Mouse (Mus musculus): ENCODE measurements around the gene Abcb9.

Gene Abcb9

DNA sequence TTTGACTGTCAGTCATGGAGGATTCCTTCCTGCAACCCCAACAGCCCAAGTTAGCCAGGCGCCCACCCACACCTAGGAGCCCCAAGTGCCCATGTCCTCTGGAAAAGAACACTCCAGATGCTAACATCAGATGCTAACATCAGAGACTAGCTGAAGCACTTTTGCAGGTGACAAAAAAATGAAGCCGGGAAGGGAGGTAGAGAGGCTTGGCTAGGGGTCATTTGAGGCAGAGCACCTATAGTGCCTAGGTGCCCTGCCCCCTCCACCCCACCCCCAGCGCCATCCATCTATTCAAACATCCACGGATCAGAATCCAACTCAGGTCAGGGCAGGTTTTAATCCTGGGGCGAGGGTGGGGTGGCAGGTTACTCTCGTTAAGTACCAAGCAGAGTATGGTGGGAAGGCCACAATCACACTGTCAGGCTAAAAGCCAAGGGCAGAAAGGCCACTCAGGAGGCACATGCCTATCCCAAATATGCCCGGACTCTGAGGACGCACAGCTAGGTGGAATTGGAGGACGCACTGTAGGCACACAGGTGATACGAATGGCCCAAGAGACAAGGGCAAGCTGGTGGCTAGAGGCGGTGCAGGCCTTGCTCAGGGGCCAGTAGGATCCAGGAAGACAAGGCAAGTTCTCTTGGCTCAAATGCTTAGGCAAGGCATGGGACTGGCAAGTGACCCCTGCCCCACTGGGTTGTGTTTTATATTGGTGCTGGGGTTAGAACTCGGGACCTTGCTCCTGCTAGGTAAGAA lies 1.6 kb downstream of the Abcb9 start:
- no peak for DNase-seq (ENCODE audit: low spot score)

DNA sequence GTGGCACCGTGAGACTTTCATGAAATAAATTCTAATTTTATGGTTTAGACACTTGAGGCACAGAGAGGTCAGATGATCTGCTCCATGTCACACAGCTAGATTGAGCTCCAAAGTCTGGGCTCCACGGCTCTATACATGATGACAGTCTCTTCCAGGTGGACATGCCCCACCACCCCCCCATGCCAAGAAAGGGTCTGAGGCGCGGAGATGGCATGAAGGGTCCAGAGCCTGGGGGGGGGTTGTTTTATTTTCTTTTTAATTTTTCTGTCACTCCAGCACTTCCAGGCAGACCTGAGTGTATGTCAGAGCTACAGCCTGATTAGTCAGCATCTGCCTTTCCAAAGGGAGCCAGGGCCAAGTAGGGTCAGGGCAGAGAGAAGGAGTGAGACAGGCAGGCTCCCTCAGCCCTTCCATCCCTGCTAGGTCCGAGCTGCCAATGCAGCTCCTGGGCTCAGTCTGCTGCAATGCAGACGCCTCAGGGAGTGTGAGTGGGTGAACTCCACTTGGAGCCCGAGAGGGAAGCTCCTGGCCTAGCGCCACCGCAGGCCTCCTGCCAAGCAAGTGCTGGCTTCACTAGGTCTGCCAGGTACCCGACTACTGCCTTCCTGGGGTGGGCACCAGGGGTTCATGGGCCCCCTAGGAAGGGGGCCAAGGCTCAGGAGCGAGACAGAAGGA lies 2.3 kb downstream of the Abcb9 start:
- DNase-seq (ENCODE audit: low spot score): no peak

DNA sequence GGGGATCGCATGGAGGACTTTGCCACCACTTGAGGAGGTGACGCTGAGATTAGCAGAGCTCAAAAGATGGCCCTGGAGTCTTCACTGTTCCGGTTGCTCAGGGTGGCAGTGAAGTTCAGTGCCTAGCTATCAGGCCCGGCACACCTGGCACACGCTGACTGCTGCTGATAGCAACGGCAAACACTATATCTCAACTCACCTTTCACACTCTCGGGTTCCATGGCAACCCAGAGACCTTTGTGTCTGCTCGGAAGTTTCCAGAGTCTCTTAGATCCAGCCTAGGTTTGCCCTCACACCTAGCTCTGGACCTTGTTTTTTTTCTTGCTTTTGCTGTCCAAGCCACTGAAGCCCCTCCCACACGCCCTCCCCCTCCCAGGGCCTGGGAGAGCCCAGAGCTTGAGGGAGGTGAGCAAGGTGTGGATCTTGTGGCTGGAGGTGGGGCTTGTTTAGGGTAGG lies 3.6 kb downstream of the Abcb9 start:
- no peak for DNase-seq (ENCODE audit: low spot score)

DNA sequence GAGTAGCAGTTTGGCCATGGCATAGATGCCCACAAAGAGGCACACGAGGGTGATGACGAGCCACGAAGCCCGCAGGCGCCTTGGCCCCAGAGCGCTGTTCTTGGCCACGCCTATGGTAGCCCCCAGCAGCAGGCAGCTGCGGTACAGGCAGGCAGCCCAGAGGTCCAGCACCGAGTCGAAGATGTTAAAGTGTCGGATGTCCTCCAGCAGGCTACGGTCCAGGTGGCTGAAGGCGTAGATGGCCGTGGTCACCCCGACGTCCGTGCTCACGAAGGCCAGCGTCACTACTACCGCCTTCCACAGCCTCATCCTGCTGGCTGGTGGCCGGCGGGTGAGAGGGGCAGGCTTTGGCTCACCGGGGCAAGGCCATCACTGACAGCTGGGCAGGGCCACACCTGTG lies 5.7 kb downstream of the Abcb9 start:
- DNase-seq (ENCODE audit: low spot score): no peak

DNA sequence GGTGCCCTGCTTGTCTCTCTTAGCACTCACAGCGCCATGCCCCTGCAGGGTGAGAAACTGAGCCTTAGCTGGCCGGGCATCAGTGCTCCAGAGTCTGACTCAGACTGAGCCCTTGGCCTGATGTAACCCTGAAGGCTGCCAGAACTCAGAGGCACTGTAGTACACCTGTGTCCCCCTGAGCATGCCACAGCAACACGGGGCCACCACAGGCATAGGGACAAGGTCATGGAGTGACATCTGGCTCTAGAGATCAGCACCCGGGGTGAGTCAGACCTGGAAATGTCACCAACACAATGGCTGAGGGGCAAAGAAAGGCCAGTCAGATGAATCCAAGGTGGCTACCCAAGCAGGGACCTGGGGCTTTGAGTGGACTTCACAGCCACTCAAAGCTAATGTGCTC lies 8.7 kb downstream of the Abcb9 start:
- DNase-seq (ENCODE audit: low spot score): no peak

DNA sequence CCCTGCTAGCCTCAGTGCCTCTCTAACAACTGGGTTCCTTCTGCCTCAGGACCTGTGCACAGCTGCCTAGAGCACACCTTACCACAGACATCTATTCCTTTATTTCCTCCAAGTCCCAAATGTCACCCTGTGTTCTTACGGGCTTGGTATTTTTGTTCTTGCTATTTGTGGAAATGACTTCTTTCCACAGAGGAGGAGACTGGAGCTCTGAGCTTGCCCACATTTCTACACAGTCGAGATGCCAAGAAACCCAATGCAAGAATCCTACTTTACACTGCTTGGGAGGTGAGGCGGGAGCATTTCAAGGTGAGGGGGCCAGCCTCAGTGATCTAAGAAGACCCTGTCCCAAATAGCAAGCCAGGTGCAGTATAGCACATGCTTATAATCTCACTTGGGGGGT lies 10.1 kb downstream of the Abcb9 start:
- no peak for DNase-seq (ENCODE audit: low spot score)

DNA sequence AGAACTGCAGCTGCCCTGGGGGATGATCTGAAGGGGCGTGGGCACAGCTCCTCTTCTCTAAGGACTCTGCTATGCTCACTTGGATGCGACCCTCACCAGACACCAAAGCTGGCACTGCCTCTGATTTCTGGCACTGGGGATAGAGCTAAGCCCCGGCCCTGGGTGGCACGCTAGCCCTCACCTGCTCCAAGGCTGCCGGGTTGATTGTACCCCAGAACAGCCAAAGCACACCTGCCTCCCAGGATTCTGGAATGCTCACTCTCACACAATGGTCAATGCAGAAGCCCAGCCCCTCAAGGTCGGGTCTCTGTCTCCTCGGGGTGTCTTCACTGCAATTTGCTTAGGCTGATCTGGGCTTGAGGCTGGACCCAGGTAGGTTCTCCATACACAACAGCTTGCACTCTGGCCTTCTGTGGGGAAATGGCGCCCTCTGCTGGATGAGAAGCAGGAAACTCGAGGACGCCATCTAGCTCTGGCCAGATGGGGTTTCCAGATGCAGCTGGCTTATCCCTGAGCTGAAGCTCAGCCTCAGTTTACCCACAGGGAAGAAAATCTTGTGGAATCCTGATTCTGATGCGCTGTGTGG lies 10.9 kb downstream of the Abcb9 start:
- peak; percentile 63 for DNase-seq (ENCODE audit: low spot score)

DNA sequence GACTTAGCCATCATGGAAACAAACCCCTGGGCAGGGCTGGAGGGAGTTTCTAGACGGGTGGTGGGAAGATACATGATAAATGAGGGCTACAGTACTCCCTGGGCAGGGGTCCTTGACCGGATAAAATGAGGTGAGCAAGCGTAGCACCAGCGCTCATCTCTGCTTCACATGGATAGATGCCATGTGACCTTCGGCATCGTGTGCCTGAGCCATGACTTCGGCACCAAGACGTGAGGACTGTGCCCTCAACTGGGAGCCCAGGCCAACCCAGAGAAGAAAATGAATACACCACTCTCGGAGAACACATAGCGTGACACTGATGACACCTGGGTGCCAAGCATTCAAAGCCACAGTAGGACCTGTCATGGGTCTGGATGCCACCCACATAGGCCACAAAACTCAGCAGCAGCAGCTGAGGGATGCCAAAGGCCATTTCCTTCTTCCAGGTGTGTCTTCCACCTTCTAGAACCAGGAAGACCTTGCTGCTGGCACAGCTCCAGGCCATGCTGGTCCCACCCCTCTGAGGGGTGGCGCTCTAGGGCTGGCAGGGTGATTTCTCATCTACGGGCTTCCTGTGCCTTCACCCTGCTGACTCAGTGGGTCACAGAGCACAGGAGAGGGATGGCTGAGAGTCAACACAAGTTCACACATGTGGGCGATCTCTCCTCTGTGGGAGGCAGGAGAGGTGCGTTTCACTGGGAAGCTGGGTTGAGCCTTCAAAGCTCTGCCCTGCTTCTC lies 11.6 kb downstream of the Abcb9 start:
- DNase-seq (ENCODE audit: low spot score): no peak

DNA sequence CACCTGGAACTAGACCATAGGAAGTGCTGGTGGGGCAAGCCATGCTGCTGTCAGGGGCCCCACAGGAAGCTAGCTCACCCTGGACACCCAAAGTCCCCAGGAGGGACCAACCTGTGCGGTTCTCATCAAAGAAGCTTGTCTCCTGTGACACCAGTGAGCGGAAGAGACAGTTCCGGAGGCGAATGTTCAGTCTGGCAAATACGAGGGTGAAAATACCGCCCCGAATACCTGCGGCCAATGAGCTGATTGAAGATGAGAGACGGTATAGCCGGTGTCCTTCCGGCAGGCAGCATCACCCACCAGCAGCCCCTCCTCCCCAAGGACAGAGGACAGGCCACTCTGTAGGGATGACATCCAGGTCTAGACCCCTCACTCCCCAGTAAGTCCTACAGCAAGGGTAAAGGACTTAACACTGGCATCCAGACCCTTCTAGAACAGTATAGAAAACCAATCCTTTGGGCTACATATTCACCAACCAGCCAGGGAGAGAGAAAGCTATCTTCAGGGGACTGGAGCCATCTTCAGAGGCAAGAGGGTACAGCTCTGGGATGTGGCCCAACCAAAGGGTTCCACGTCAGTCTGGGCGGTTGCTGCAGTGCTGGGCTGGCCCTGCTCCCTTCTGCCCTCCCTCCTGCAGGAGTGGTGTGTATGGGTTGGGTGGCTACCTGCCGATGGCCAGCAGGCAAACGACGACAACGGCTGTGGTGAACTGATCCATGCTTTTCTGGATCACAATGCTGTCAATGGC lies 12.5 kb downstream of the Abcb9 start:
- DNase-seq (ENCODE audit: low spot score): no peak

DNA sequence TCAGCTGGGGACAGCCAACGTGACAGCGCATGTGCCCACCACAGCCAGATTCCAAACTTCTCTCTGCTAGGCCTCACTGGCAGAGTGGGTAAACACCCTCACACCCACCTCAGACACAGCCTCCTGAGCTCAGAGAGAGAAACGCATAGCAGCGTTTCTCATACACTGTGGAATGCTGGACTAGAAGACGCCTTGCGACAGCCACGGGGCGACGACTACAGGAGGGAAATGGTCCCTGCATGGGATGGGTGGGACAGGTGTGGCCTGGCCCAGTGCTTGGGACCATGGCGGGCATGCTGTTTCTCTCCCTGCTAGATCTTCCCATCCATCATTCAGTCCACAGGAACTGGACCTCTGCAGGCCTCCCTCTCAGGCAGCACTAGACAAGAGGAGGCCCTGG lies 13.2 kb downstream of the Abcb9 start:
- no peak for DNase-seq (ENCODE audit: low spot score)

DNA sequence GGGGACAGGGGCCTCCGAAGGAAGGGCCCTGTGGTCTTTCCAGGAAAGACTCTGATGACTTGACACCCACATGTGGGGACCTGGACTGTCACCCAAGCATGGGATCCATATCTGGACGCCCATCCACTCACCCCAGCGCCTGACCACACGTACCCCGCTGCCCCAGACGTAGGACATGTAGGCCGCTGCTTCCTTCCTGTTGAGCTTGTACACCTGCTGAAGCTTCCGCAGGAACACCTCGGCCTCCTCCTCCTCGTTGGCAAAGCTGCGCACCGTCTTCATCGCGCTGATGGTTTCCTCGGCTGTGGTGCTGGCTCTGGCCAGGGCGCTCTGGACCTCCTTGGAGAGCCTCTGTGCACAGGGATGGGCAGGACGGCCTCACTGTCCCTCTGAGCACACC lies 15.7 kb downstream of the Abcb9 start:
- DNase-seq (ENCODE audit: low spot score): no peak

DNA sequence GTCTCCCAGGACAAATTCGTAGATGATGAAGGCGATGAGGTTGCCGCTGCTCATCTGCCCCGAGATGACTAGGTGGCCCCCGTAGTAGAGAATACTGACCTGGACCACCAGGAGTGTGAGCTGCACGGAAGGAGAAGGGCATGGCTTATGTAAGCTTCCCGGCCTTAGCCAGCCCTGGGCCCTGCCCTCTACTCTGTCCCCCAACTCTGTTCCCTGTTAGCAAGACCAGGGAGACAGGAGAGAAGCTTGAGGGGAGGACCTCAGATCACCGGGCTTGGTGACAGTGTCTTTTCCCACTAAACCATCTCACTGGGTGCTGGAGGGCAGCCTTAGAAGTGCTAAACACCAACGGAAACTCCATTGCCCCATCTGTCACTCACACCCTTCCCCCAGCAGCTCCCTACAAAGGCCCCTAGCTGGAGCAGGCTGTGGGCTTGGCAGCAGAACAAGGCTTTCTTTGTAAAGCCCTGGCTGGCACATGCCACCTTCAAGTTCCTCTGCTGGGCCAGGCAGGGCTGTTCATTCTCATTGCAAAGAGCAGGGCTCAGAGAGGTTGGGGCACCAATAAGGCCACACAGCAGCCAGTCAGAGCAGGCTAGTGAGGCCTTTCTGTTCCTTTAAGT lies 16.7 kb downstream of the Abcb9 start:
- no peak for DNase-seq (ENCODE audit: low spot score)

DNA sequence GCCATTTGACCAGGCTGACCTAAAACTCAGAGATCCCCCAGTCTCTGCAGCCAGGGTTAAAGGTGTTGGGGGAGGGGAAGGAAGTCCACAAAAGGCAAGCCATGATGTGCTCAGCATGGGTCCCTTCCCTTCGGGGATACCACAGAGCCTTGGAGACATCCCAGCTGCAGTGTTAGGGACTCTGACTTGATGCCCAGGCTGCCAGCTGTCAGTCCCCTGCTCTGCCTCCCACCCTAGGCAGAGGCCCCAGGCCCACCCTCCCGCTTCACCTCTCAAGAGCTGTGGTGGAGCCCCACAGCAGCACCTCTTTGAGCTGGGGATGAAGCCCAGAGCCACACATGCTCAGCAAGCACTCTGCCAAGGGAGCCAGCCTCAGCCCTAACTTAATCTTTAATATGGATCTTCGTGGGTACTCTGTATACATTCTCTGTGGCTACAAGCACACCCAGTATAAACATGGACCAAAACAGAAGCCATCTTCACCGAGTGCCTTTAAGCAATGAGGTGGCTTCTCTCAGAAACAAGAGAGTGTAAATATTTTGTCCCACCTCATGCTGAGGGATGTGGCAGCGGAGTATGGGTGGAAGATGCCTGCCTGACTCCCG lies 17.6 kb downstream of the Abcb9 start:
- DNase-seq (ENCODE audit: low spot score): no peak

DNA sequence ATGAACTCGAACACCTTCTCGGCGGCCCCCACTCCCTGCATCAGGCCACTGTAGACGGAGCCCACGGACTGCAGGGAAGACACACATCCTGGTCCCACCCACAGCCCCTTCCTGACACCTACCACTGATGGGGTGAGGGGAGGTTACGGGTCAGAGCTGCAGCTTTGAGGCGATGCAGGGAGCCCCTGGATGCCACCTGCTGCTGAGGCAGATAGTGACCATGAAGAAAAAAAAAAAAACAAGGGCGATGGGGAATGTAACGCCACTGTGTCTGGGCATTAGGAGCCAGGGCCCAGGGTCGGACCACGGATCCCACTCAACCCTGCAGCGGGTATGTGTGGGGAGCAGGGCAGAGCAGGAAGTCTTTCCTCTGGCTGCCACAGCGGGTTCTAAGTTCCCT lies 18.4 kb downstream of the Abcb9 start:
- DNase-seq (ENCODE audit: low spot score): no peak

DNA sequence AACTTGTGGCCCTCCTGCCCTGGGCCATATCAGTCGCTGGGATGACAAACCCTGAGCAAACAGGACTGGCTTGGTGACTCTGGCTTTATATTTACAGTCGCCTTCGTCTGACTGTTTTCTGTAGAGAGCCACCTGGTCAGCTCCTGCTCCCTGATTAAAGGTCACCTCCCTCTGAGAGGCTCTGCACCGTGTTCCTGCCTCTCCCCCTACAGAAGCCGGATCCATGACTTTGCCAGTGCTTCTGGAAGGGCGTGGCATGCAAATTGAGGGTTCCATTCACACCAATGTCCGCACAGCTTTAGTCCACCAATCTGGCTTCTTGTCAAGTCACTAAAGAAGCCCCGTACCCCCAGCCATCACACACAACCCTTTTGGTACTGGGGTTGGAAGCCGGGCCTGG lies 19.0 kb downstream of the Abcb9 start:
- DNase-seq (ENCODE audit: low spot score): no peak

DNA sequence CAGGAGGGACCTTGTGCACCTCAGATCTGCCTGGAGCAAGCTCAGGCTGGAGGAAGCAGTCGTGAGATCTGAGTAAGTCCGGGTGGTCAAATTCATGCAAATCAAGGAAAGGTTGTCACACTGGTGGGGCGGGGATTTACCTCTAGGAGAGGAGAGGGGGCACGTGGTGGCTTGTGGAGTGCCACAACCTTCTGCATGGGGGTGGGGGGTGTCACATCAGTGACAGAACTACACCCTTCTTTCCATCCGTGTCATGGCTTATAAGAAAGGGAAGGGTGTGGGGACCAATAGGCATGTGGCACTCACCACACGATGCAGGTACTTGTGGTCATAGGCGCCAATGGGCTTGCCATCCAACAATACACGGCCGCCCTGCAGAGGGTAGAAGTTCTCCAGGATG lies 19.9 kb downstream of the Abcb9 start:
- DNase-seq (ENCODE audit: low spot score): no peak

DNA sequence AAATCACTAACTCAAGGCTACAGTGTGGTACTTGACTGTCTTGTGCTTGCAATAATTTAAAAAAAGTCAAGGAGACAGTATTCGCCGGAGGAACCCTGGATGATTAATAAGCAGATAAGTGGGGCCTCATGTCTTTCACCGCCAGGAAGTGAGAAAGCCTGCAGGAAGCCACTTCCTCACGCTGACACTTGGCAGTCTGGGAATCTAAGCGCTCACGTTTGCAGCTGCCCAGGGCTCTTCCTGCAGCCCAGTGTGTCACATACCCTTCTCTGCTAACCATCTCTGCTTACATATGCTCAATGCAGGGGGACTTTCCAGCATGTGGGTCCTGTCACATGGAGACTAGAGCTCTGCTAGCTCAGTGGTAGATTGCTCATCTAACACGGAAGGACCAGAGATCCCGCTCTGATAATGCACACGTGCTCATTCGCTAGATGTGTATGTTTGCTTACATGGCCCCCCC lies 20.7 kb downstream of the Abcb9 start:
- no peak for DNase-seq (ENCODE audit: low spot score)

DNA sequence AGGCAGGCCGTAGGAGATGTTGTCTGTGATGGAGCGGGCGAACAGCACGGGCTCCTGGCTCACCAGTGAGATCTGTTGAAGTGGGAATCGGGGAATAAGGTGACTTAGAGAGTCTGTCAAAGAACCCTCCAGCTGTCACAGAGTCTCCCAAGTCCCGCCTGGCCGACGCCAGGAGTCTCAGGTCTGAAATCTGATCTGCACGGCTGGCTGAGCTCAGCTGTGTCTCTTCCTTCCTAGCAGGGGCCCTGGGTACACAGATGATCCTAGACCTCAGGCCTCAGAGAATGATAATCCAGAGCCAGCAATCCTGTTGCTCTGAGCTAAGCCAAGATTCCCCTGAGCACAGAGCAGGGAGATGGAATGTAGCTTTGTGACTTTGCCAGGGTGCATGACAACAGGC lies 21.9 kb downstream of the Abcb9 start:
- DNase-seq (ENCODE audit: low spot score): no peak

DNA sequence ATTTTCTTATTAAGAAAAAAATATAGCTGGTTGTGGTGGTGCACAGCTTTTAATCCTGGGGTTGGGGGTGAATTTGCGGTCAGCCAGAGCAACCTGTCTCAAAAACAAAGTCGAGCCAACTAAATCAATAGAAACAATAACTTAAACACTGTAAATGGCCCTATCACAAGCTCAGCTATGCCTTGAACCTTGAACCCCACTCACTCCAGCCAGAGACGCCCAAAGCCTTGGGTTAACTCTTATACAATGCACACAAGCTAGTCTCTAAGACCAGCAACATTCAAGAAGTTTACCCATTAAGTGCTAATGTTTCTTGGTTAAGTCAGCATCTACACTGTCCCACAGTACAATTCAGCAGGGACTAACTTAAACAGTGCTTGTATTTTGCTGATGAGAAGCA lies 25.9 kb downstream of the Abcb9 start:
- no peak for DNase-seq (ENCODE audit: low spot score)

DNA sequence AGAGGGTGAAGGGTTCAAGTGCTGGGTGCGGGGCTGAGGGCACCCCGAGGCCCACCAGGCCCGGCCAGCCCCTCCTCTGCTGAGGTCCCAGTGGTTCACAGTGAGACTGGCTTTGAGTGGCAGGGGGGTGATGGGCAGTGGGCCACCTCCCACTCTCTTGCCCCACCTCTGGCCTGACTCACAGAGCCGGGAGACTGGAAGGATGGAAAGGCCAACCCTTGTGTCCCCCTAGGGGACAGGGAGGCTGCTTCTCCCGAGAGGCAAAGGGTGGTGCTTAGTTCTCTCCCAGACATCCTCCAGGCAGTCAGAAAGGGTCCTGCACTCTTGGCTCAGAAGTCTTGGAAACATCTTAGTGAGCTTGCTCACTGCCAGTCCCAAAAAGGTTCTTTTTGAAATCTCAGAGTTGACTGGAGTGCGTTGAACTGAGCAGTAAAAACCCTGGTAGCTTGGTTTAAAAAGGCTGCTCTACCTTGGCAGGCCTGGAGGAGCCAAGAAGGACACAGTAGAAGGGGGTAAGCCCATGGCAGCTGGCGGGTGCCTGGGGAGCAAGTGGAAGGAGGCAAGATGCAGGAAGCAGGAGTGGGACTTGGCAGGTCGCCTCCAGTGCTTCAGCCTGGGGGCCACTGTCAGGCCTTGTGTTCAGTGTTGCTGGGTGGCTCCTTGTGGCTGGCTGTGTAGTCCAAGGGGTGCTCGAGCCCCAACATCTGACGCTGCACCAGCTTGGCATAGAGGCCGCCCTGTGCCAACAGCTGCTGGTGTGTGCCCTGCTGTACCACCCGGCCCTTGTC lies 33.4 kb downstream of the Abcb9 start:
- no peak for DNase-seq (ENCODE audit: low spot score)
